Mouse (Mus musculus) thymus, adult 2 months (tissue): ENCODE data around the gene Lrfn2. TPM values are rescaled to one million over a fixed set of nuclear protein-coding genes. Genes with fewer than 3 reads are reported as not detected.

Experiments used
- DNase-seq: peaks from one replicate; pipeline ENCODE4 v3.0.0; 2021
- H3K27ac ChIP-seq: fragments of 200-500 bp; 2 replicates; pipeline ENCODE4 v1.5.1; 2012; ENCODE audit warnings: low read length, control low read depth; ENCODE audit not compliant: control insufficient read depth, insufficient read depth
- H3K27me3 ChIP-seq: fragments of 200-500 bp; 2 replicates; pipeline ENCODE4 v1.6.1; 2012; ENCODE audit warnings: mild to moderate bottlenecking, low read length, moderate library complexity, mixed read lengths; ENCODE audit not compliant: control insufficient read depth, insufficient read depth
- H3K36me3 ChIP-seq: fragments of 200-500 bp; 2 replicates; pipeline ENCODE4 v1.6.1; 2012; ENCODE audit warnings: mild to moderate bottlenecking, low read length, moderate library complexity; ENCODE audit not compliant: control insufficient read depth, insufficient read depth
- H3K4me1 ChIP-seq: fragments of 200-500 bp; replicated peaks from 2 replicates; pipeline ENCODE4 v1.6.1; 2012; ENCODE audit warnings: low read length; ENCODE audit not compliant: control insufficient read depth, insufficient read depth
- H3K4me3 ChIP-seq: fragments of 200-500 bp; 2 replicates; pipeline ENCODE4 v1.5.1; 2012; ENCODE audit warnings: mild to moderate bottlenecking, low read length, control low read depth, moderate library complexity; ENCODE audit not compliant: control insufficient read depth, insufficient read depth
- CTCF ChIP-seq: fragments of 200-500 bp; IDR thresholded peaks from 2 replicates; pipeline ENCODE4 v1.5.1; 2012; ENCODE audit warnings: mild to moderate bottlenecking, control low read depth, low read length, moderate library complexity, borderline replicate concordance; ENCODE audit not compliant: control insufficient read depth, poor library complexity, insufficient read depth; ENCODE audit errors: extremely low read depth
- POLR2A ChIP-seq: fragments of 200-500 bp; IDR thresholded peaks from 2 replicates; pipeline ENCODE4 v1.6.1; 2012; ENCODE audit warnings: mild to moderate bottlenecking, low read length, control low read depth, moderate library complexity; ENCODE audit not compliant: control insufficient read depth, poor library complexity, insufficient read depth; ENCODE audit errors: extremely low read depth
- WGBS: fragments of 180-500 bp; shearing (Covaris S2); methylation state at CpG from one replicate; pipeline ENCODE4 v1.1.7; 2018; 5-methylcytosine and 5-hydroxymethylcytosine counted together
- polyA plus RNA-seq: library from polyadenylated mRNA; depleted of rRNA; stranded (reverse); fragments of >200 nt; gene quantifications from 2 replicates; pipeline ENCODE4 v1.2.3, GENCODE M21; 2012

The Lrfn2 gene
- polyA plus RNA-seq, 1 experiment = 0.49 TPM

DNA sequence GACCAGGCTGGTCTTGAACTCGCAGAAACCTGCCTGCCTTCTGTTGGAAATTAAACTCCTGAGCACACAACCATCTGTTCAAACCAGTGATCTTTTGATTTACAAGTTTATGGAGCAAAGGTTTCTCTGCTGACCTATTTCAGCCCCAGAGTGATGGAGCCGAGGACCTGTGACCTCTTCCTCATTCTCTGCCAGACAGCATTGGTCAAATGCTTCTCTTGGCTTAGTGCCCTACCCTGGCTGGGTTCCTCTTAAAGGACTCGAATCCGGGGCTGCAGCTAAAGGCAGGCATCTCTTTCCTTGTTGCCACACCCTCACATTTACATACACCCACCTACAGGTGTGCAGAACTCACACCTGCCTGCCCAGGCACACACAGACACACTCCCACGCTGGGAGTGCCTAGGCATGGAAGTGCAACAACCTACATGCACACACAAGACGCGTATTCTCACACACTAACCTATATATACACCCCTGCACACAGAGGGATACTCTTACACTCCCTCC, 6.6 kb downstream of the Lrfn2 start:
- no peak for DNase-seq
- TF ChIP-seq CTCF (no peak), POLR2A (no peak)
- Histone ChIP-seq H3K27me3 (no peaks in the 10 kb centered on the region), H3K4me3 (no peak overlapping the region), H3K4me1 (no peaks in the 10 kb centered on the region), H3K27ac (no peak overlapping the region), H3K36me3 (no peaks in the 10 kb centered on the region)
- WGBS = 47% methylated on average over 7 of the region's 7 CpGs

DNA sequence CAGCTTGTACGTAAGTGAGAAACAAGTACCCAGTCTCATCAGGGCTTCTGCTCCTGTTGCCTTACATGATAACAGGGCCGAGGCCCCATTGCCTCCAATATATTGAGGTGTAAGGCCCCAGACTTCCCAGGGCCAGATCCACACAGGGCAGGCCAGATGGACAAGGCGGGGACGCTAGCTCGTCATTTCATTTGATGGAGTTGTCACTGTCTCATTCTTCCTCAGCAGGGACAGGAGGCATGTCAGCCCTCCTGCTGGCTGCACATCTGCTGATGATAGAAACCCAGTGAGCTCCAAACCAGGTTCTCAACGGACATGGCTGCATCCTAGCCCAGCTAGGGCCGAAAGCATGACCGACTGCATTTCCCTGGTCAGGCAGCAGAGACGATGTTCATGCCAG, 14.1 kb downstream of the Lrfn2 start:
- no peak overlapping the region for H3K4me3 ChIP-seq
- DNase-seq = no peak
- TF ChIP-seq POLR2A = no peak
- no peak for TF ChIP-seq CTCF
- no peaks in the 10 kb centered on the region for H3K4me1 ChIP-seq
- 90% methylated on average over 9 of the region's 9 CpGs for WGBS
- no peaks in the 10 kb centered on the region for H3K36me3 ChIP-seq
- H3K27ac ChIP-seq = no peak overlapping the region
- no peaks in the 10 kb centered on the region for H3K27me3 ChIP-seq

DNA sequence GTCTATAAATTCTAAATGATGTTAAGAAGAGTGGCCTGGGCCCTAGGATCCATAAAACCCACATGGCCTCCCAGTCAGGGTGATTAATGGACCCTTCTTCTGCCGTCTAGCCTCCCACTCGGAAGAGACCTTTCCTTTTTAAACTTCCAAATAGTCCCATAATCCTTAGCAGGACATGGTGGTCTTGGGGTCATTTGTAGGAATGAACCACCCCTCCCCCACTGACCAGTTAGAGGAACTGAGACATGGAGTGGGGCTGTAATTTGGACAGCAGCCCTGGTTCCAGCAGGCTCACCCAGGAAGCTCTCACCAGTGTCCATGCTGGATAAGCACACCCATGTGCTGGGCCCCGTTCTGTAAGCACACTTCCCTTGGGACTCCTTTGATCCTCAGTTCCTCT, 14.6 kb downstream of the Lrfn2 start:
- TF ChIP-seq CTCF (no peak), POLR2A (no peak)
- H3K36me3 ChIP-seq = no peaks in the 10 kb centered on the region
- no peaks in the 10 kb centered on the region for H3K27me3 ChIP-seq
- no peaks in the 10 kb centered on the region for H3K4me1 ChIP-seq
- WGBS = 84% methylated on average over 3 of the region's 3 CpGs
- DNase-seq = no peak
- H3K27ac ChIP-seq = no peak overlapping the region
- H3K4me3 ChIP-seq = no peak overlapping the region

DNA sequence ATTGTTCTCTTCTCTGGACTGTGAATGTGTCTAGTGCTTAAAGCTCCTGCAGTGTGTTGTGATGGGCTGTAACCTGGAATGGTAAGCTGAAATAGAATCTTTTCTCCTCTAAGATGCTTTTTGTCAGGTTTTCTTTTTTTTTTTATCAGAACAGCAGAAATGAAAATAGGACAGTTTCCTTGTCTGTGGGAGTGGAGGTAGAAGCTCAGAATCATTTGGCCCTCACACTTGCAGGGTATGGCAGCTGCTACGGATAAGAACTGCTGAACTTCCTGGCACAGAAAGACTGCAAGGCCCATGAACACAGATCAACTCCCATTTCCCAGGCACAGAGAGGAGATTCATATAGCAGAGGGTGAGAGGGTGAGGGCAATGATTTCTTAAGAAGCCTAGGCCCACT, 19.1 kb downstream of the Lrfn2 start:
- no peaks in the 10 kb centered on the region for H3K27me3 ChIP-seq
- H3K4me1 ChIP-seq = no peaks in the 10 kb centered on the region
- no peak for DNase-seq
- no peaks in the 10 kb centered on the region for H3K36me3 ChIP-seq
- no peak overlapping the region for H3K27ac ChIP-seq
- WGBS = 98% methylated on average over 1 of the region's 1 CpGs
- TF ChIP-seq POLR2A (no peak), CTCF (no peak)
- H3K4me3 ChIP-seq = no peak overlapping the region

DNA sequence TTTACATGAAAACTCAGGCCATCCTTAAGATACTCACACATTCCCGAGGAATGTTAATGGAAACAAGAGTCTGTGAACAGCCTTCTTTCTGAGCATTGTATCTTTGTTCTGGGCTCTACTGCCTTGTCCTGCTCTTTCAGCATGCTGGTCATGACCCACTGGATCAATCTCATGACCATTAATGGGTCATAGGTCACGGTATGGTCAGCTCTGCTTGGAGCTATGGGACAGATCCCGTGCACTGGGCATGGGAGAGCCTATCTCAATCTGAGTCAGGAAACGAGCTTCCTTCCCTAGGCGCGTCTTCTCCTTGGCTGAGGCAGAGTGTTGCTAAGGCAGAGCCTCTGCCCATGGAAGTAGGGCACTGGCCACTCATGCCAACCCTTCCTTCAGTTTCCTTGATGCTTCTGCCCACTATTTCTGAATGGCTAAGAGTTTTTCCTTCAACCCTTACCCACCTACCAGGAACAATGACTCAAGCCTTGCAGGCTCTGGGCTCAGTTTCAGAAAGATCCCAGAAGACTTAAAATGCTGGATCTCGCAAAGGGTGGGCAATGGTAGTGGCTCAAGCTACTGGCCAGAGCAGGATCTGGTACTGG, 24.0 kb downstream of the Lrfn2 start:
- H3K4me3 ChIP-seq = no peak overlapping the region
- TF ChIP-seq POLR2A (no peak), CTCF (no peak)
- no peaks in the 10 kb centered on the region for H3K36me3 ChIP-seq
- no peak overlapping the region for H3K27ac ChIP-seq
- DNase-seq = no peak
- no peaks in the 10 kb centered on the region for H3K4me1 ChIP-seq
- no peaks in the 10 kb centered on the region for H3K27me3 ChIP-seq
- WGBS = 82% methylated on average over 7 of the region's 7 CpGs

DNA sequence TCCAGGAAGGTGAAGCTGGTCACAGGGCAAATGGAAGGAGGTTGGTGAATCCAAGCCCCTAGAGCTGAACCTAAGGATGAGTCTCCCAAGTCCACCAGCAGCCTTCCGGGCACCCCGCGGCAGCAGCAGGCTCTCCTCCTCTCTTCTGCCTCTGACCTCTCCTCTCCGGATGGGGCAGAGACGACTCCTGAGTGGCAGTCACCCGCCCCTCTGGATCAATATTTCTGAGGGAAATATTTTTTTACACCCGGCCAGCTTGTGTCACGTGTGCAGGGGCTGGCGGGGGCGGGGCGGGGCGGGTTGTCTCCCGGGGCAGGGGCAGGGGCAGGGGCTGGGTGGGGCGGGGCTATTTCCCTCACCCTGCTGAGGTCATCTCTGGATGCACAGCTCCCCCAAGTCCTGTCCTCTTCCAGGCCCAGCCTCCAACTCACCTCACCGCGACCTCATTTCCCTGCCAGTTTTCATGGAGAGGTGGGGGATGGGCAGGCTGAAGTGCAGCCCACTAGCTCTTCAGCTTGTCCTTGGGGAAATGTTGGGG, 28.1 kb downstream of the Lrfn2 start:
- H3K27ac ChIP-seq = no peak overlapping the region
- DNase-seq = no peak
- no peaks in the 10 kb centered on the region for H3K4me1 ChIP-seq
- no peaks in the 10 kb centered on the region for H3K36me3 ChIP-seq
- H3K4me3 ChIP-seq = no peak overlapping the region
- no peaks in the 10 kb centered on the region for H3K27me3 ChIP-seq
- 34% methylated on average over 16 of the region's 16 CpGs for WGBS
- no peak for TF ChIP-seq POLR2A
- TF ChIP-seq CTCF = no peak

DNA sequence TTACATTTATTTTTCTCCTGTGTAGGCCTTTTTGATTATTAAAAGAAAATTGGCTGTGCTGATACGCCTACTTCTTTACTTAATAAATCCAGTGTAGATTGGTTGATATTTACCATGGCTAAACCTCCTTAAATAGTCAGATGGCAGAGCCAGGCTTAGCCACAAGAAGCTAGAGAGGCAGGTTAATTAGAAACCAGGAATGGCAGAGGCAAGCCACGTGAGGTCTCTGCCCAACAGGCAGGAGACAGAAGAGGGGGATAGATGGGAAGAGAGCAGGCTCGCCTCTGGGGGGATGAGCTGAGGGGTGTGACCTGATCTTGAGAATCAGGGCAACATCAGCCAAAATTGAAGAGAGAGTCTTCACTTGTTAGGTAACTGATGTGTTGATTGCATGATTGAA, 30.5 kb downstream of the Lrfn2 start:
- H3K27ac ChIP-seq = no peak overlapping the region
- H3K27me3 ChIP-seq = no peaks in the 10 kb centered on the region
- WGBS = 92% methylated on average over 3 of the region's 3 CpGs
- no peak for TF ChIP-seq CTCF
- no peak for DNase-seq
- no peaks in the 10 kb centered on the region for H3K36me3 ChIP-seq
- no peak overlapping the region for H3K4me3 ChIP-seq
- no peaks in the 10 kb centered on the region for H3K4me1 ChIP-seq
